Mouse (Mus musculus) liver, embryonic 14.5 days (tissue): ENCODE results near the gene Sytl3. TPM values are rescaled to one million over a fixed set of nuclear protein-coding genes. Genes with fewer than 3 reads are reported as not detected.

ENCODE experiments used
- ATAC-seq: fragments of 200-750 bp; cut with Nextera tagmentation; 2 replicates; pipeline ENCODE4 v1.8.0; 2017; ENCODE audit warnings: moderate number of reproducible peaks, mild to moderate bottlenecking, moderate library complexity; ENCODE audit not compliant: insufficient read depth
- DNase-seq, 3 experiments: peaks; one replicate each; pipeline ENCODE4 v3.0.0-alpha.2; 2012 to 2013; ENCODE audit warnings: low read depth in 3 of 3, low spot score in 3 of 3
- H3K27ac ChIP-seq: fragments of 300-500 bp; sonication (generic); 2 replicates; pipeline ENCODE4 v1.5.1; 2014; ENCODE audit warnings: moderate library complexity, mild to moderate bottlenecking, control low read depth, inconsistent platforms
- H3K27me3 ChIP-seq: fragments of 300-500 bp; sonication (generic); 2 replicates; pipeline ENCODE4 v1.6.1; 2014; ENCODE audit warnings: mild to moderate bottlenecking, low read length, moderate library complexity; ENCODE audit not compliant: control insufficient read depth, insufficient read depth
- H3K36me3 ChIP-seq: fragments of 300-500 bp; sonication (generic); replicated peaks from 2 replicates; pipeline ENCODE4 v1.6.1; 2014; ENCODE audit warnings: low read depth; ENCODE audit not compliant: control insufficient read depth, insufficient read depth
- H3K4me1 ChIP-seq, 2 experiments: fragments of 200-500 bp in 1 of 2; fragments of 300-500 bp in 1 of 2; sonication (generic) in 1 of 2; replicated peaks; 2 replicates each; pipeline ENCODE4 v1.6.1; 2012 to 2014; ENCODE audit warnings: antibody characterized with exemption in 1 of 2, inconsistent platforms in 1 of 2, low read length in 1 of 2; ENCODE audit not compliant: control insufficient read depth in 2 of 2, insufficient read depth in 2 of 2
- H3K4me2 ChIP-seq: fragments of 300-500 bp; sonication (generic); 2 replicates; pipeline ENCODE4 v1.6.1; 2014; ENCODE audit warnings: low read depth, mild to moderate bottlenecking, control low read depth, moderate library complexity
- H3K4me3 ChIP-seq, 2 experiments: fragments of 200-500 bp in 1 of 2; fragments of 300-500 bp in 1 of 2; sonication (generic) in 1 of 2; 2 replicates each; pipeline ENCODE4 v1.5.1; 2012 to 2014; ENCODE audit warnings: low read depth in 2 of 2, low read length in 2 of 2, mild to moderate bottlenecking in 2 of 2, control low read depth in 1 of 2, inconsistent platforms in 1 of 2, moderate library complexity in 1 of 2; ENCODE audit not compliant: insufficient read depth in 1 of 2
- H3K9ac ChIP-seq: fragments of 300-500 bp; sonication (generic); replicated peaks from 2 replicates; pipeline ENCODE4 v1.6.1; 2014; ENCODE audit warnings: mild to moderate bottlenecking, control low read depth, moderate library complexity
- H3K9me3 ChIP-seq: fragments of 300-500 bp; sonication (generic); 2 replicates; pipeline ENCODE4 v1.6.1; 2016; ENCODE audit warnings: low read length, mixed read lengths; ENCODE audit not compliant: control insufficient read depth
- CTCF ChIP-seq: IDR thresholded peaks from 2 replicates; pipeline ENCODE4 v1.5.1; 2016; ENCODE audit warnings: antibody characterized with exemption, low read depth, control low read depth
- EP300 ChIP-seq: IDR thresholded peaks from 2 replicates; pipeline ENCODE4 v1.6.1; 2016; ENCODE audit warnings: antibody characterized with exemption, low read depth
- WGBS: fragments of 180-500 bp; shearing (Covaris S2); extraction: QIAGEN DNeasy Blood & Tissue Kit; methylation state at CpG from one replicate; pipeline ENCODE4 v1.1.7; 2014; ENCODE audit not compliant: insufficient replicate concordance; 5-methylcytosine and 5-hydroxymethylcytosine counted together
- polyA plus RNA-seq, 2 experiments: library from polyadenylated mRNA; depleted of rRNA in 1 of 2; stranded (reverse) in 1 of 2; unstranded in 1 of 2; fragments of >200 nt; fragmentation: Nextera tagmentation in 1 of 2; extraction: Ambion mirVana in 1 of 2; gene quantifications; 2 replicates each; pipeline versions ENCODE4 v1.2.1 to v1.2.3; 2012 to 2014

Gene Sytl3
- polyA plus RNA-seq, 2 experiments: 0.06 TPM; not detected in 1

- no peak for ATAC-seq
- 68% methylated on average over 12 of the region's 12 CpGs for WGBS
Measured at GRCm38 (mm10) chr17:6737273-6737997, 78.5 kb downstream of the Sytl3 start.

DNA sequence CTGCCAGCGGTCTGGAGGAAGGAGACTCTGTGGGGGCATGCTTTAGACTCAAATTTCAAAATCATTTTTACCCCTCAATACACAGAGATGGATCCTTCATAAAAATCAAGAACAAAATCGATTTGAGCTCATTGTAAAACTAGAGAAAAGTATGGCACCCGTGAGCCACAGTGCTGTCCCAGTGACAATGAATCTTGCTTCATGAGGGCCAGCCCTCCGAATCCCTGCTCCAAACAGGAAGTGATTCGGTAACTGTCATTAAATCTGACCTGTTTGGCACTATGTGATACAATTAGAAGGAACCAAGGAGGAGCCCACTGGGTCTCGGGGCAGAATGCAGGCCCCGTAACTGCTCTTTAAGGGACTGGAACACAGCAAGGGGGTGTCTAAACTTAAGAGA lies 79.9 kb downstream of the Sytl3 start:
- peaks cover 27% of the 10 kb centered on the region for H3K36me3 ChIP-seq
- TF ChIP-seq CTCF: no peak
- no peak for TF ChIP-seq EP300
- DNase-seq: no peak
- ATAC-seq: no peak
- no peak overlapping the region for H3K4me3 ChIP-seq
- no peak overlapping the region for H3K4me2 ChIP-seq
- no peak overlapping the region for H3K9ac ChIP-seq
- H3K27ac ChIP-seq: no peak overlapping the region
- H3K4me1 ChIP-seq: peaks cover 0 to 10% of the 10 kb centered on the region in 2 experiments; a peak in 2 of 4 replicates
- H3K27me3 ChIP-seq: no peaks in the 10 kb centered on the region
- no peaks in the 10 kb centered on the region for H3K9me3 ChIP-seq
- WGBS: 70% methylated on average over 7 of the region's 7 CpGs

More at GRCm38 (mm10) chr17:6737273-6737997, 78.5 kb downstream of the Sytl3 start:
- TF ChIP-seq CTCF (no peak), EP300 (no peak)
- Histone ChIP-seq H3K36me3 (peaks cover 27% of the 10 kb centered on the region), H3K4me3 (no peak overlapping the region), H3K27ac (no peak overlapping the region), H3K4me2 (no peak overlapping the region), H3K27me3 (no peaks in the 10 kb centered on the region), H3K9me3 (no peaks in the 10 kb centered on the region), H3K9ac (no peak overlapping the region), H3K4me1 (peaks cover 0 to 3% of the 10 kb centered on the region in 2 experiments; a peak in 1 of 4 replicates)
- no peak for DNase-seq

DNA sequence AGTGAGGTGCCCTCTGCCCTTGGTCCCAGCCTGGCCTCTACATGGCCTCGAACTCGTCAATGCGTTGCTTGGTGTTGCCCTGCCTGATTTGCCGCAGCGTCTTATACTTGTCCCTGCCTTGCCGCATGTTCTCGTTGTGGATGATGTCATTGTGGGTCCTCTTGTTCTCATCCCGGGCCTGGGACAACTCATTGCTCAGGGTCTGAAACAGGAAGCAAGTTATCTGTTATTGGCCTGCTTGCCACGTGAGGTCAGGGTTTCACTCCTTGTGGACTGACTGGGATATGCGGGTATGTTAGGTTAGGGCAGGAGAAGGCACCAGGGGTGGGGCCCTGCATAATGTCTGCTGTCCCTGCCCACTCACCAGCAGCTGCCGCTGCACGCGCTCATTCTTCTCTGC lies 80.4 kb downstream of the Sytl3 start:
- no peak overlapping the region for H3K27ac ChIP-seq
- 81% methylated on average over 13 of the region's 13 CpGs for WGBS
- H3K36me3 ChIP-seq: peaks cover 27% of the 10 kb centered on the region
- TF ChIP-seq EP300 (no peak), CTCF (0 out of 2 replicates have a peak, but pooled peaks have one; percentile 18)
- no peak overlapping the region for H3K9ac ChIP-seq
- no peak for DNase-seq
- no peaks in the 10 kb centered on the region for H3K27me3 ChIP-seq
- ATAC-seq: no peak
- peaks cover 0 to 12% of the 10 kb centered on the region in 2 experiments; a peak in 2 of 4 replicates for H3K4me1 ChIP-seq
- H3K9me3 ChIP-seq: no peaks in the 10 kb centered on the region
- H3K4me3 ChIP-seq: no peak overlapping the region
- no peak overlapping the region for H3K4me2 ChIP-seq

GRCm38 (mm10) chr17:6739756-6740155 lies 80.9 kb downstream of the Sytl3 start:
- Histone ChIP-seq H3K4me1 (peaks cover 0 to 12% of the 10 kb centered on the region in 2 experiments; a peak in 2 of 4 replicates), H3K9me3 (no peaks in the 10 kb centered on the region), H3K4me2 (no peak overlapping the region), H3K4me3 (no peak overlapping the region), H3K27ac (no peak overlapping the region), H3K36me3 (peaks cover 27% of the 10 kb centered on the region), H3K9ac (no peak overlapping the region), H3K27me3 (no peaks in the 10 kb centered on the region)
- ATAC-seq (no peak), DNase-seq (no peak)
- 88% methylated on average over 15 of the region's 15 CpGs for WGBS
- no peak for TF ChIP-seq EP300
- no peak for TF ChIP-seq CTCF

DNA sequence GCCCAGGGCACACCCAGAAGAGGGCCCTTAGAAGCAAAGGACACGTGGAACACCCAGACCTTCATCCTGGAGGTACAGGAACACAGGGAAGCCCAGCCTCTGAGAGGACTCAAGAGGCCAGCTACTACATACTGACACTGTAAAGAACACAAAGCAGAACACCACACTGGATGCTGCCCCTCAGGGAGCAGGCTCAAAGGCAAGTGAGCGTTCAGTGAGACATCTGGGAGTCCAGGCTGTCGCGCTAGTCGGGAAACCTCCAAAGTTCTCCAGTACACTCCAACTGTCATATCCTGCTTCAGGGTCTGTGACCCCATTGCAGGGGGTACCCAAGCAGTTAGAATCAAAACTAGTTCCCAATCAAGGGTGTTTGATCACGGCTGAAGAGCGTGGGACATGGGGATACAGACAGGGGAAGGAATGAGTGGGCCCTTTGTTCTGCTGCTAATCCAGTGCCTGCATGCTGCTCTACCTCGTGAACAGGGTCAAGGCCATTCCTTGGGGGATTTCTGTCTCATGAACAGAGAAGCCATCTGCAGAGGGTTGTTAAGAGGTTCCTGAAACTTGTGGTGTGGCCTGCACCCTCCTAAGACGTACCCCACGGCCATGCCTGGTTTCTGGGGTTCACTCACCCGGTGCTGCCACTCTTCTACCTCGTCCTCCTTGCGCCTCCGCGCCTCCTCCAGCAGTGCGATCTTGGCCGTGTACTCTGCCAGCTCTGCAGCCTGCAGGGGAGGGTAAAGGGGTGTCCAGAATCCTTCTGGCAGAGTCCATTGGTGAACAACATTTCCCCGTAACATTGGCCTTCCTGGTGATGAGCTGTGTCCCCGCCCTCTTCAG lies 81.7 kb downstream of the Sytl3 start:
- no peaks in the 10 kb centered on the region for H3K27me3 ChIP-seq
- no peaks in the 10 kb centered on the region for H3K9me3 ChIP-seq
- 89% methylated on average over 19 of the region's 19 CpGs for WGBS
- ATAC-seq (no peak), DNase-seq (no peak)
- TF ChIP-seq EP300: no peak
- no peak for TF ChIP-seq CTCF
- no peak overlapping the region for H3K4me3 ChIP-seq
- H3K9ac ChIP-seq: no peak overlapping the region
- no peak overlapping the region for H3K4me2 ChIP-seq
- peaks cover 27% of the 10 kb centered on the region for H3K36me3 ChIP-seq
- H3K27ac ChIP-seq: no peak overlapping the region
- peaks cover 0 to 12% of the 10 kb centered on the region in 2 experiments; a peak in 2 of 4 replicates for H3K4me1 ChIP-seq
